9 mouse cellular contexts compared by ENCODE assay signal in genomic region chr12:3917668-3918341, GRCm38 (mm10). TPM values are rescaled to one million over a fixed set of nuclear protein-coding genes. Genes with fewer than 3 reads are reported as not detected.
DNase-seq lines count a peak whose midpoint lies in the region; ATAC-seq and TF ChIP-seq lines count a peak whose summit lies in the region.
"Had no signal": no experiment of that assay in that cellular context is flagged by ENCODE, and none has a peak within 500 bp of the region (broad histone marks: within the 10 kb centered on the region; RNA-seq: fewer than 3 reads in every experiment).

No protein-coding gene starts in this region.

- DNase-seq in kidney, postnatal 0 days (ENCODE audit: low spot score) = peak; percentile 27
- no peak for DNase-seq in kidney, adult 9 months
- DNase-seq in embryonic facial prominence, embryonic 14.5 days (ENCODE audit: low spot score) = peak; percentile 70
- DNase-seq in urinary bladder, postnatal 25 days (ENCODE audit: low spot score) = no peak
- DNase-seq in right cerebral cortex, postnatal 14 days = no peak
- DNase-seq in B cell, adult 2 months = no peak
- DNase-seq: left cerebral cortex, postnatal 4 days had no signal

- H3K4me2 ChIP-seq in kidney, postnatal 0 days (ENCODE audit: low read length) = no peak overlapping the region
- peak overlapping the region; percentile 18; the same call in 1 of the 2 replicates for H3K4me2 ChIP-seq in embryonic facial prominence, embryonic 14.5 days (ENCODE audit: low read depth, low read length)
- H3K4me2 ChIP-seq in hindbrain, embryonic 12.5 days (replicated peaks) = no peak overlapping the region; the same call in 1 of the 2 replicates
- no peak overlapping the region for H3K4me2 ChIP-seq in midbrain, embryonic 15.5 days

- no peak overlapping the region for H3K9ac ChIP-seq in kidney, postnatal 0 days (ENCODE audit: low read depth, low read length)
- no peak overlapping the region for H3K9ac ChIP-seq in embryonic facial prominence, embryonic 14.5 days (ENCODE audit: low read depth, low read length)
- no peak overlapping the region for H3K9ac ChIP-seq in hindbrain, embryonic 12.5 days
- H3K9ac ChIP-seq in midbrain, embryonic 15.5 days = no peak overlapping the region

- H3K27me3 ChIP-seq in kidney, postnatal 0 days (ENCODE audit: insufficient read depth, low read length) = no peaks in the 10 kb centered on the region
- H3K27me3 ChIP-seq in embryonic facial prominence, embryonic 14.5 days (replicated peaks; ENCODE audit: control insufficient read depth, insufficient read depth, low read length) = no peaks in the 10 kb centered on the region
- H3K27me3 ChIP-seq in hindbrain, embryonic 12.5 days = no peaks in the 10 kb centered on the region
- H3K27me3 ChIP-seq in midbrain, embryonic 15.5 days (replicated peaks) = no peaks in the 10 kb centered on the region

- no peaks in the 10 kb centered on the region for H3K4me1 ChIP-seq in kidney, postnatal 0 days (replicated peaks; ENCODE audit: insufficient read depth, low read length)
- H3K4me1 ChIP-seq in embryonic facial prominence, embryonic 14.5 days (ENCODE audit: control insufficient read depth, insufficient read depth, low read length) = no peaks in the 10 kb centered on the region
- peaks cover 11% of the 10 kb centered on the region for H3K4me1 ChIP-seq in hindbrain, embryonic 12.5 days
- peaks cover 18% of the 10 kb centered on the region for H3K4me1 ChIP-seq in midbrain, embryonic 15.5 days

- peak; percentile 61 for ATAC-seq in kidney, postnatal 0 days (replicated peaks; ENCODE audit: low FRiP score, low read depth)
- peak; percentile 41 for ATAC-seq in embryonic facial prominence, embryonic 14.5 days (ENCODE audit: low read depth)
- peak; percentile 41; the same call in 1 of the 2 replicates for ATAC-seq in hindbrain, embryonic 12.5 days (ENCODE audit: low FRiP score)
- peak; percentile 65 for ATAC-seq in midbrain, embryonic 15.5 days (replicated peaks)

- no peaks in the 10 kb centered on the region; the same call in 1 of the 2 replicates for H3K36me3 ChIP-seq in kidney, postnatal 0 days (ENCODE audit: insufficient read depth, low read length)
- peaks cover 8% of the 10 kb centered on the region; the same call in 1 of the 2 replicates for H3K36me3 ChIP-seq in embryonic facial prominence, embryonic 14.5 days (ENCODE audit: control insufficient read depth, insufficient read depth, low read length)
- peaks cover 5% of the 10 kb centered on the region; the same call in 1 of the 2 replicates for H3K36me3 ChIP-seq in hindbrain, embryonic 12.5 days
- no peaks in the 10 kb centered on the region for H3K36me3 ChIP-seq in midbrain, embryonic 15.5 days (replicated peaks)

- H3K4me3 ChIP-seq in kidney, postnatal 0 days (replicated peaks; ENCODE audit: low read depth, low read length) = no peak overlapping the region
- H3K4me3 ChIP-seq in embryonic facial prominence, embryonic 14.5 days (ENCODE audit: low read depth, low read length) = no peak overlapping the region
- no peak overlapping the region for H3K4me3 ChIP-seq in hindbrain, embryonic 12.5 days
- H3K4me3 ChIP-seq in midbrain, embryonic 15.5 days = no peak overlapping the region

- H3K27ac ChIP-seq in kidney, postnatal 0 days = no peak overlapping the region
- no peak overlapping the region for H3K27ac ChIP-seq in embryonic facial prominence, embryonic 14.5 days (replicated peaks; ENCODE audit: low read depth, low read length)
- no peak overlapping the region for H3K27ac ChIP-seq in hindbrain, embryonic 12.5 days
- H3K27ac ChIP-seq in midbrain, embryonic 15.5 days = no peak overlapping the region

- H3K9me3 ChIP-seq in kidney, postnatal 0 days (replicated peaks; ENCODE audit: low read length) = no peaks in the 10 kb centered on the region
- H3K9me3 ChIP-seq in embryonic facial prominence, embryonic 14.5 days (ENCODE audit: control insufficient read depth, low read length) = no peaks in the 10 kb centered on the region
- no peaks in the 10 kb centered on the region for H3K9me3 ChIP-seq in hindbrain, embryonic 12.5 days (replicated peaks)
- H3K9me3 ChIP-seq in midbrain, embryonic 15.5 days = no peaks in the 10 kb centered on the region

- 18% methylated on average over 14 of the region's 14 CpGs for WGBS in kidney, postnatal 0 days
- WGBS in embryonic facial prominence, embryonic 14.5 days = 19% methylated on average over 14 of the region's 14 CpGs
- 21% methylated on average over 14 of the region's 14 CpGs for WGBS in hindbrain, embryonic 12.5 days
- WGBS in midbrain, embryonic 15.5 days = 21% methylated on average over 14 of the region's 14 CpGs

- no peak for TF ChIP-seq CTCF in kidney, postnatal 0 days (IDR thresholded peaks at IDR 0.05; ENCODE audit: low read depth)

RNA-seq across cellular contexts. Expression of gene Pomc, which starts 36.9 kb away (rescaled TPM):
- 2.1 and 2.7 TPM in 2 replicates for polyA plus RNA-seq in kidney, postnatal 0 days (2015; fragmentation: Nextera tagmentation; extraction: Ambion mirVana)
- polyA plus RNA-seq in embryonic facial prominence, embryonic 14.5 days (2014; fragmentation: Nextera tagmentation; extraction: Ambion mirVana) = 23.1 and 26.6 TPM in 2 replicates
- polyA plus RNA-seq in hindbrain, embryonic 12.5 days (2016; fragmentation: Nextera tagmentation; extraction: Ambion mirVana) = 5.1 and 6.4 TPM in 2 replicates
- polyA plus RNA-seq in midbrain, embryonic 15.5 days (2015; fragmentation: Nextera tagmentation; extraction: Ambion mirVana) = 5.0 and 9.1 TPM in 2 replicates

Comparison
In these comparisons a context has a peak if more than half of its experiments do, and no peak if none do; other contexts are left out.
1. DNase-seq: peak in kidney, postnatal 0 days (single experiment) and embryonic facial prominence, embryonic 14.5 days (single experiment); none in kidney, adult 9 months (single experiment), urinary bladder, postnatal 25 days (single experiment), right cerebral cortex, postnatal 14 days (single experiment) and B cell, adult 2 months (0 of 2).
2. Peak in every context shown above with its lines, with median percentiles within 50 percentile points of each other: ATAC-seq.